Mouse (Mus musculus) R1 (cell line): ENCODE measurements around the gene Selenov.
A peak's percentile ranks its signal among the peaks of the same experiment; 100 is the strongest.
"Not testable (repeated sequence)": the region's sequence is repeated elsewhere in the genome, so short reads cannot be mapped to it uniquely, and the experiment has no call there.

ENCODE experiments used
- DNase-seq: peaks from one replicate; pipeline ENCODE4 v3.0.0-alpha.2; 2018; ENCODE audit warnings: low read depth, low spot score

Gene Selenov

DNA sequence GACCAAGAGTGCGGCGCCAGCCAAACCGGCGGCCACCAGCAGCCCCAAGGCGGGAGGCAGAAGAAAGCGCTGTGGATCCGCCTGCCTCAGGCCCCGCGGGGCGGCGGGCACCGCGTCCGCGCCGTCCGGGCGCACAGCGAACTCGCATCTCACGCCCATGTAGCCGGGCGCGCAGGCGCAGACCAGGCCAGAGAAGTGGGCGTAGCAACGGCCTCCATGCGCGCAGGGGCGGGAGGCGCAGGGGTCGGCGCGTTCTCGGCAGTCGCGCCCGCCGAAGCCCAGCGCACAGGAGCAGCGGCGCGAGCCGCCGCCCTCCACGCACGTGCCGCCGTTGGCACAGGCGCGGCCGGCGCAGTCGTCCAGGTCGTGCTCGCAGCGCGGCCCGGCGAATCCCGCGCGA lies 3.5 kb upstream of the Selenov start:
- DNase-seq = peak; percentile 89

DNA sequence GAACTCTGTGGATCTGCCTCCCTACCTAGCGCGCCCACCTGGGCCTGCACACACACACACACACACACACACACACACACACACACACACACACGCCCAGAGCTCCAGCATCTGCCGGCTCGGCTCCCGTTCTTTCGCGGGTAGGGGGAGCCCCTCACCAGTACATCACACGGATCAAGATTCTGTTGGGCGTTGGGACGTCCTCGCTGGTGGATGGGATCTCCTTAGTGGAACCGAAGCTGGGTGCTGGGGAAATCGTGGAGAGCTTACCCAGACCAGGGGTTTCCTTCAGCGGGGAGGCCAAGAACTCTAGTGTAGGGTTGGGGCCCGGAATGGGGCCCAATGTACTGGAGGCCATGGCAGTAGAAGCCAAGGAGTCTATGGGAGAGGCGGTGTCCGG lies 821 bp downstream of the Selenov start:
- DNase-seq = peak; percentile 49

DNA sequence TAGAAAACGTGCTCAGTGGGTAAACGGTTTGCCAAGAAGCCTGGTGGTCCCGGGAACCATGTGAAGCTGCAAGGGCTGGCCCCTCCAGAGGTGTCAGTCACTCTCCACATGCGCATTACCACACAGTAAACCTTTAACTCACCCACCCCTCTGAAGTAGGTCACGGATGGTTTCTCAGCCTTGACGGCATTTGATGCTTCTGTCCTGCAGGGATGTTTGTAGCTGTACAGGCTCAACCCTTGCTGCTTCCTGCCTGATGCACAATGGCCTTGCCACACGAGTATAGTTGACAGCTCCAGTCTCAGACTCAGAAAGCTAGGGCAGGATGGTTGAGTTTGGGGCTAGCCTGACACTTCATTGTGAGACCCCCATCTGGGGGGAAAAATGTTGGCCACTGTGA lies 10.4 kb downstream of the Selenov start:
- no peak for DNase-seq

DNA sequence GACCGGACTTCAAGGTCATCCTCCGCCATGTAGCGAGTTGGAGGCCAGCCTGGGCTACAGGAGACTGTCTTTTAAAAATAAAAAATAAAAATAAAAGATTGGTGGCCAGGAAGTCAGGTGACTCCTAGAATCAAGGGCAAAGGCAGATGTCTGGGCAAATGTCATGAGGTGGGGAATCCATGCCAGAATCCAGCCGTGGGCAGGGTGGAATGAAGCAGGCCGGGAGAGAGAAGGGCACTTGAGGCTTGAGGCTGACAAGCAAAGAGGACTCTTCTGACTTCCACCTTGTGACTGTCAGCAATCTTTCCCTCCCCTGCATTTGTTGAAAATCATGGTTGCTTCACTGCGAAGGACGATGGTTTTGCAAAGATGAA lies 12.7 kb downstream of the Selenov start:
- DNase-seq = no peak

DNA sequence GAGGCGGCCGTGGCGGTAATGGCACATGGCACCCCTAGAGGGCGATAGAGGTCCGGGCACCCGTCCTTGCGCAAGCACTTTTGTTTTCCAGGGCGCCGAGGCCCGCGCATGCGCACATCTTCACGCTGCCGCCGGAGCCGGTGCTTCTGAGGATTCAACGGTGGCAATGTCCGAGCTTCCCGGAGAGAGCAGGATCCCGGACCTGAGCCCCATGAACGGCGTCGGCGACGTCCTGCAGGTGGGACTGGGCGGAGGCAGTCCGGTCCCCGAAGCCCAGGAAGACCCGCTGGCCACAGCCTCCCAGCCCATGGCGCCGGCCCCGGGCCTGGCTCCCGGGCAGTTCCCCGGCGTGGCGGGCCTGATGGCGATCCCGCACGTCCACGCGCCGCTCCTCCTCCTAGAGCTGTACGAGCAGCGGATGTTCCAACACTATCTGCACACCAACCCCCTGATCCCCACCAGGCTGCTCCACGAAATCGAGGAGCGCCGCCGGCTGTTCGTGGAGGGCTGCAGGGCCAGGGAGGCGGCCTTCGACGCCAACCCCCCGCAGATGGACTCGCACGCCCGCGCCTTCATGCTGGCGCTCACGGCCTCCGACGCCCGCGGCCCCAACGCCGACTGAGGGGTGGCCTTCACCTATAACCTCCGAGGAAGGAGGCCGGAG lies 13.2 kb downstream of the Selenov start, which contains the start of gene Eid2b:
Eid2b (plus strand) TSS at position 125 of the 664 bp plus-strand sequence.
- peak; percentile 92 for DNase-seq

DNA sequence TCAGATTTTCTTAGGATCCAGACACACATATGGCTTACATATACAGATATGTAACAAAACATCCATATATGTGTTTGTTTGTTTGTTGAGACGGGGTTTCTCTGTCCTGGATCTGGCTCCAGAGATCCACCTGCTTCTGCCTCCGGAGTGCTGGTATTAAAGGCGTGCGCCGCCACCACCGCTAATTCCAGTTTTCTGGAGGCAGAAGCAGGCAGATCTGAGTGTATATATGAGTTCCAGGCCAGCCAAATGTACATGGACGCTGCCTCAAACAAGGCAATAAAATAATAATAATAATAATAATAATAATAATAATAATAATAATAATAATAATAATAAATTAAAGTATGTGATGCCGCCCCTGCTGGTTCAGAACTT lies 13.8 kb downstream of the Selenov start:
- DNase-seq = no peak

DNA sequence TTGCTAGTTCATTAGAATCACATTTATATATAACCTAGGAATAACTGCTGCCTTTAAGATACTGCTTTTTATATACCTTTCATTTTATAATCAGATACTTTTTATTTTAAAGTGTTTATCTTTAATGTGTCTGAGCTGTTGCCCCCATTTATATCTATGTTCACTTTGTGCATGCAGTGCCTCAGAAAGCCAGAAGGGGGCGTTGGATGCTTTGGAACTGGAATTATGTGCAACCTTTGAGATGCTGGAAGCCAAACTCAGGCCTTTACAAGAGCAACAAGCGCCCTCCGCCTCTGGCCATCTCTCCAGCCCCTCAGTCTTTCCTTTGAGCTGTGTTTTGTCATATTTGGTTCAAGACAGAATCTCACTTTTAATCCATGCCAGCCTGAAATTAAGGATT lies 19.2 kb downstream of the Selenov start:
- DNase-seq = peak; percentile 72

DNA sequence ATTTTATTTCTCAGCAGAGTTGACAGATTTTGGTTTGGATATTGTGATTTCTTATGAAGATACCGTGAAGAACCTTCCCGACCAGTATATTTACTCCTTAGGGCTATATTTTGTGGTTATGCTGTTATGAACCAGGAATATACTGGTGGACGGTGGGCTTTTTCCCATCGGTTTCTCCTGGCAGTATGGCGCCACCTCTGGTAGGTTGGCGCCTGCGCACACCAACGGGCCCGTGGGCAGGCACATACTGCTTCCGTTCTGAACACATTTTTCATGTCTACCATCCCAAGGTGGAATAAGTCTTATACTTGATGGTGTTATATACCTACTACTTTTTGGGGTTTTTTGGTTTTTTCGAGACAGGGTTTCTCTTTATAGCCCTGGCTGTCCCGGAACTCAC lies 21.6 kb downstream of the Selenov start:
- peak; percentile 81 for DNase-seq

DNA sequence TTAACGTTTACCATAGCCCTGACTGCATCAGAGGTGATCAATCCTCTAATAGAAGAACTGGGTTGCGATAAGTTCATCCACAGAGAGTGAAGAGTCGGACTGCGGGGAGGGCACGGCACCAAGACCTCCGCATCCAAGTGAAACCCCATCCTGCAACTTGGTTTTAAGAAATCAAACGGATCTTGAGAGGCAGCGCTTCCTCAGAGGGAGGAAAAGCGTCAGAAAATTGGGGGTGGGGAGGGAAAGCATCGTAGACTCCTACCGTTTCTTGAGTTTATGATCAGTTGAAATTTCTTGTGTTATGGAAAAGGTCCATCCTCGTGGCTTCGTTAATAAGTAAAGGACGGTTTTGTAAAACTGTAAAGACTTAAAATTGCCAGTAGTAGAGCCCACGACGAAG lies 22.4 kb downstream of the Selenov start:
- no peak for DNase-seq

DNA sequence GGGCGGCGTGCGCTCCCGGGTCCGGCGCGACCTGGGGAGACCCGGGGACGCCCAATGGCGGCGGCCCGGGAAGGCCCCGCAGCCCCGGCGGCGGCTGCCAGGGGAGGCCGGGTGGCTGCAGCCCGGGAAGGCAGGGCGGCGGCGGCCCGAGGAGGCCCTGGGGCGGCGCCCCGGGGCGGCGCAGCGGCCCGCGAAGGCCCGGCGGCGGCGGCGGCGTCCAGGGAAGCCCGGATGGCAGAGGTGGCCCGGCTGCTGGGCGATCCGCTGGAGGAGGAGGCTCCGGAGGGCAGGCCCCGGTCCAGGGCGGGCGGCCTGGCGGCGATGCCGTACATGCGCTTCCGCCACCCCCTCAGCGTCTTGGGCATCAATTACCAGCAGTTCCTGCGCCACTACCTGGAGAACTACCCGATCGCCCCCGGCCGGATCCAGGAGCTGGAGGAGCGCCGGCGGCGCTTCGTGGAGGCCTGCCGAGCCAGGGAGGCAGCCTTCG lies 22.9 kb downstream of the Selenov start:
- peak; percentile 68 for DNase-seq

DNA sequence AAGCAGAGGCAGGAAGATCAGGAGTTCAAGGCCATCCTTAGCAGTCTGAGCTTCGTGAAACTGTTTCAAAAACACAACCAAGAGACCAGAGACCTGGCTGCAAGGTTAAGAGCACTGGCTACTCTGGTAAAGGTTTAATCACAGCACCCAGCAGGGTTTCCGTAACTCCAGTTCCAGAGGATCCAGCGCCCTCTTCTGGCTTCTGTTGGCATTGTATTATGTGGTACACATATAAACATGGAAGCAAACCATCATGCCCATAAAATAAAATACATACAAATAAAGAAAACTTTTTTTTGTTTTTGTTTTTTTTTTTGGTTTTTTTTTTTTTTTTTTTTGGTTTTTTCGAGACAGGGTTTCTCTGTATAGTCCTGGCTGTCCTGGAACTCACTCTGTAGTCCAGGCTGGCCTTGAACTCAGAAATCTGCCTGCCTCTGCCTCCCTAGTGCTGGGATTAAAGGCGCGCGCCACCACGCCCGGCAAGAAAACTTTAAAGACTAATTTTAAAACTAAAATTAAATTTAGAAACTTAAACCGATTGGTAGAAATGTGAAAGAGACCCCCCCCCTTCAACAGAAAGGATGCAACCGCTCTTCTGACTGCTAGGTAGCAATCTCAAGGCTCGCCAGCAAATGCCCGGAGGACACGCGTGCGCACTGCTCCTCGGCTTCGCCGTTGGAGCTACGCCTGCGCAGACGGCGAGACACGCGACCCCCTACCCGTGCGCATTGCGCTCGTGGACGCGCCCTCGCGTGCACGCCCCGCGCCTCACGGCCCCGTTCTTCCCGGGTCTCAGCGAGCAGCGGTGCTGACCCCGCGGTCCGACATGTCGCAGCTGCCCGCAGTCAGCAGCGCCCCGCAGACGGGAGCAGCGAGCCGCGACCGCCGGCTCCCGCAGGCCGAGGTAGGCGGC lies 23.6 kb downstream of the Selenov start, which contains the start of gene Eid2:
Eid2 (plus strand) TSS at position 753 of the 913 bp plus-strand sequence.
- peak; percentile 93 for DNase-seq

DNA sequence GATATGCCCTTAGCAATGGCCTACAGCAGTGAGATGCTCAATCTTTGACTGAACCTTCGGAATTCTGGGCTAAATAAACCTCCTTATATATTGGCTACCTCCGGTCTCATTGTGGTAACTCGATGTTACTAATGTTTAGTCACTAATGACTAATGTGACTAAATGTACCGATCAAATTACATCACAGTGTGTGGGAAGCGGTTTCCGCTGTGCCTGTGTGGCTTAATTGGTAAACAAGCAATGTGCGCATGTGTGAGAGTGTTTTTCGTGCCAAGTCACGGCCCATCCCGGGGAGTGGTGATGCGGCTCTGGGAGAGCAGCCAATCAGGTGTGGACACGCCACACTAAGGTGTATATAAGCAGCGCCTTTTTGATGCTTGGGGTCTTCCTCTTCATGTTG lies 25.6 kb downstream of the Selenov start:
- peak; percentile 39 for DNase-seq

DNA sequence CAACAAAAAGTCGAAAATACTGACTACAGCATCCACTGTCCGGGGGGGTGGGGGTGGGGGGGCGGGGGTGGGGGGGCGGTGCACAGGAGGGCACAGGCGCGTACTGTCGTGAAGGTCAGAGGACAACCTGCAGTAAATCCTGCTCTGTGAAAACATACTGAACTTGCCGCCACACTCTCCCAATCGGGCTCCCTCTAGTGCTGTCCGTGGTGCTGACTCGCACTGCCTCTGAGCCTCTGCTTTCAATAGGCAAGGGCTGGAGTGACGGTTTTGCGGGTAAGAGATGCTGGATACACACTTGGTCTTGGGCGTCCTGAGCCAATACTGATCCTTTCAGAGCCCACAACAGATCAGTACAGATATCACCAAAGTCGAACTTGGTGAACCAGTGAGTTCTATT lies 27.2 kb downstream of the Selenov start:
- DNase-seq = peak; percentile 90

DNA sequence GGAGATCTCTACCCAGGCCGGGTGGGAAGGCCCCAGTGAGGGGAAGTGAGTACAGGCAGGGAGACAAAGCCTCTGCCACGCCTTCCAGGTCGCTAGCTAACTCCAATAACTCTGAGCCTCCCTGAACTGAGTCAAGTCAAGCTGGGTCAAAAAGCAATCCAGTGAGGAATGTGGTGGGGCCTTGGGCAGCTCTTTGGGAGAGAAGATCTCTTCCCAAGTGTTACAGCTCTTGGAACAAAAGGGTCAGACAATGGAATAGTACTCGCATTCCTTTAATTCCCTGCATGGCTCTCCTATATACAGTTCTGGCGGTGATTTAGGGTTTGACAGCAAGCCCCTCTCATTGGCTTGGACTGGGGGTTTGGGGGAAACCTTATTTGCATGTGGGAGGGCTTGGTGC lies 28.1 kb downstream of the Selenov start:
- DNase-seq = peak; percentile 88

DNA sequence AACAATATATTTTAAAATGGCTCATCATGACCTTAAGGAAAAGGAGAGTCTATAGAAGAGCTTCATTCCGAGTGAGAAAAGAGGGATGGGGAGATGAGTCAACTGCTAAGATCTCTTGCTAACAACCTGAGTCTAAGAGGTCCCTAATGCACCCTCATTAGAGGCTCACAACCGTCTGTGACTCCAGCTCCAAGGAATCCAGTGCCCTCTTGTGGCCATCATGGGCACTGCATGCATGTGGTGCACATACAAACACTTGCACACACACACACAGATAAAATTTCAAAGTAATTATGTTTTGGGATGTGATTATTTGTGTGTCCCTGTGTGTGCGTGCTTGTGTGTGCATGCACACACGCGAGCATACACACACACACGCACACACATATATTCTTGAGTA lies 35.5 kb downstream of the Selenov start:
- DNase-seq = peak; percentile 86

DNA sequence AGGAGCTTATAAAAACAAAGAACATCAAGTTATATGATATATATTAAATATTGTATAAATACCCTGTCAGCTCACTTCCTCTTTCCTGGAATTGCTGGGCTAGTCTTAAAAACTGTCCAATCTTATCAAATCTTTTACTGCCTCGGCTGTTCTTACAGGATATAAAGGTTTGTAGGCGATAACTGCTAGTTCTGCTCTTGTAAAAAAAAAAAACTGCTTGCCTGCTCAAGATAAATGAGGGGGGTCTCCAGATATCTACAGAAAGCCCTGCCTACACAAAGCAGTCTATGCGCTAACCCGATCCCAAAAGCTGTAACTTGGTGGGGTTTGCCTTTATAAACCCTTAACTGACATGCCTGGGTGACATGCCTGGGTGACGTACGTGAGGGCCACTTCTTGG lies 36.4 kb downstream of the Selenov start:
- no peak for DNase-seq

DNA sequence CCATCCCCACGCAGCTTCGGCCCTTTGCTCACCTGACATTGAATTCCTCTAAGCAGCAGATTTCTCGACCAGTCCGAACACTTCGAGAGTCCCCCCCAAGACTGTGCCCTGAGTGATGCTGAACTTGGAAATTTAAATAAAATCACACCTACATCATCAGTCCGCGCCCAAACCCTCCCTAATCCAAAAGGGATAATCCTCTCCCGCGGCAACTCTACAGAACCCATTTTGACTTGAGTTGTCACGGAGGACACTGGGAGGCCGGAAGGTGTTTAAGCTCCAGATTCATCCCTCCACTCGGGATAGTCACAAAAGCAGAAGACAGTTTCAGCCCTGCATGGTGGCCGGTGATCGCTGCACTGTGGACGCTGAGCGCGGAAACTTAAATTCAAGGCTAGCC lies 39.0 kb downstream of the Selenov start:
- peak; percentile 50 for DNase-seq

DNA sequence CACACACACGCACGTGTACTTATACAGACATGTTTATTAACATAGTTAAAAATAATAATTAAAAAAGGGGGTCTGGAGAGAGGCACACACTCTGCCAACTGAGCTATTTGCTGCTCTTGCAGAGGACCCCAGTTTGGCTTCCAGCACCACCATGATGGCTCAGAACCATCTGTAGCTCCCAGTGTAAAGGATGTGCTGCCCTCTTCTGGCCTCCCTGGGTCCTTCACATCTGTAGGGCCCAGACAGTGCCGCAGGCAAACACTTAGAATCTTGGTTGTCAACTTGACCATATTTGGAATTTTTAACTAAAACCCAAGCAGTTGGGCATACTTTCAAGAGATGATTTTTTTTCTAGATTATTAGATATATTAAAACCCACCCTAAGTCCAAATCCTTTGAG lies 42.0 kb downstream of the Selenov start:
- DNase-seq = peak; percentile 50

DNA sequence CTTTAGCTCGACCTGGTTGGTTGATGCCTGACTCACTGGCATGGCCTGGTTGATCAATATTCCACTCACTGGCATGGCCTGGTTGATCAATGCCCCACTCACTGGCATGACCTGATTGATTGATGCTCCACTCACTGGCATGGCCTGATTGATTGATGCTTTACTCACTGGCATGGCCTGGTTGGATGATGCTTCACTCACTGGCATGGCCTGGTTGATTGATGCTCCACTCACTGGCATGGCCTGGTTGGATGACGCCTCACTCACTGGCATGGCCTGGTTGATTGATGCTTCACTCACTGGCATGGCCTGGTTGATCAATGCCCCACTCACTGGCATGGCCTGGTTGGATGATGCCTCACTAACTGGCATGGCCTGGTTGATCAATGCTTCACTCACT lies 47.0 kb downstream of the Selenov start:
- not testable (repeated sequence) for DNase-seq
